Mouse (Mus musculus) embryonic facial prominence, embryonic 15.5 days (tissue): ENCODE data around the gene Kif11. TPM values are rescaled to one million over a fixed set of nuclear protein-coding genes. Genes with fewer than 3 reads are reported as not detected.

Experiments
- ATAC-seq: fragments of 200-750 bp; cut with Nextera tagmentation; 2 replicates; pipeline ENCODE4 v1.8.0; 2017; ENCODE audit warnings: low read depth, moderate TSS enrichment; ENCODE audit not compliant: insufficient number of reproducible peaks, low FRiP score, low TSS enrichment
- H3K27ac ChIP-seq: fragments of 300-500 bp; sonication (generic); replicated peaks from 2 replicates; pipeline ENCODE4 v1.5.1; 2015; ENCODE audit warnings: mild to moderate bottlenecking, inconsistent platforms
- H3K27me3 ChIP-seq: fragments of 300-500 bp; sonication (generic); 2 replicates; pipeline ENCODE4 v1.6.1; 2015; ENCODE audit warnings: inconsistent platforms
- H3K36me3 ChIP-seq: fragments of 300-500 bp; sonication (generic); 2 replicates; pipeline ENCODE4 v1.6.1; 2015; ENCODE audit warnings: mild to moderate bottlenecking, inconsistent platforms
- H3K4me1 ChIP-seq: fragments of 300-500 bp; sonication (generic); 2 replicates; pipeline ENCODE4 v1.6.1; 2015; ENCODE audit warnings: inconsistent platforms
- H3K4me2 ChIP-seq: fragments of 300-500 bp; sonication (generic); replicated peaks from 2 replicates; pipeline ENCODE4 v1.6.1; 2015; ENCODE audit warnings: mild to moderate bottlenecking, inconsistent platforms
- H3K4me3 ChIP-seq: fragments of 300-500 bp; sonication (generic); replicated peaks from 2 replicates; pipeline ENCODE4 v1.5.1; 2015; ENCODE audit warnings: mild to moderate bottlenecking, inconsistent platforms
- H3K9ac ChIP-seq: fragments of 300-500 bp; sonication (generic); 2 replicates; pipeline ENCODE4 v1.6.1; 2015; ENCODE audit warnings: inconsistent platforms
- H3K9me3 ChIP-seq: fragments of 300-500 bp; sonication (generic); replicated peaks from 2 replicates; pipeline ENCODE4 v1.6.1; 2016; ENCODE audit warnings: inconsistent platforms
- WGBS: fragments of 180-500 bp; shearing (Covaris S2); methylation state at CpG from one replicate; pipeline ENCODE4 v1.1.7; 2015; 5-methylcytosine and 5-hydroxymethylcytosine counted together
- polyA plus RNA-seq: library from polyadenylated mRNA; unstranded; fragments of >200 nt; fragmentation: Nextera tagmentation; extraction: Ambion mirVana; gene quantifications from 2 replicates; pipeline ENCODE4 v1.2.1, GENCODE M21; 2015

Gene Kif11
- polyA plus RNA-seq, 1 experiment from 2014 or later = 42.0 TPM

DNA sequence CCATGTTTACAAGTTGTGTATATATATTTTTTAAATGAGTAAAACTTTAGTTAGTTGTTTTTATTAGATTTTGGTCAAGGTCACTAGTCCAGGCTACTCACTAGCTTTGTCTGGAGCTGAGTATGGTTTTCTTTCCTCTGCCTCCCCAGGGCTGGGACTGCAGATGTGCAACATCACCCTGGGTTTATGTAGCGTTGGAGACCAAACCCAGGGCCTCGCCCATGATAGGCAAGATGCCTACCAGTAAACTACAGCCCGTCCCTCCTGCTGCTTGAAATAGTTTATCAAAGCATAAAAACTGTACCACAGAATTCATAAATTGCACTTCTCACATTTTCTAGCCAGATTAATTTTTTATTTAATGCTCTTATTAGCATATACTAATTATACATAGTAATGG is 73.0 kb downstream of the Kif11 start:
- no peak overlapping the region for H3K4me2 ChIP-seq
- no peak overlapping the region for H3K27ac ChIP-seq
- no peaks in the 10 kb centered on the region for H3K9me3 ChIP-seq
- no peak for ATAC-seq
- H3K4me1 ChIP-seq = no peaks in the 10 kb centered on the region
- no peak overlapping the region for H3K4me3 ChIP-seq
- WGBS = 90% methylated on average over 3 of the region's 3 CpGs
- no peaks in the 10 kb centered on the region for H3K27me3 ChIP-seq
- no peaks in the 10 kb centered on the region for H3K36me3 ChIP-seq
- no peak overlapping the region for H3K9ac ChIP-seq

DNA sequence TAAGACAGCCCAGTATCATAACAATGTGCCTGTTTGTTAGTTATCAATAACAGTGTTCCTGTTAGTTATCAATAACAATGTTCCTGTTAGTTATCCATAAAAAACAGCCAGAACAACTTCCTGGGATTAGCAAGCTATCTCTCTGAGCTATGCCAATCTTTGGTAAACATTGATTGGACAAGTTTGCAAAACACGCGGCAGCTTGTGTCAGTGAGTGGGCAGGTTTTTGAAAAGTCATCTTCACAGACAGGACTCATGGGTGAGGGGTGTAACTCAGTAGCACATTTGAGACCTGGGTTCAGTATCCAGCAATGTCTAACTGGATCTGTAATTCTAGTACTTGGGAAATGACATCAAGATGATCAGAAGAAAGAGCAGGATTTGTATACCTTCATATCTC is 79.3 kb downstream of the Kif11 start:
- H3K4me1 ChIP-seq = no peaks in the 10 kb centered on the region
- no peak for ATAC-seq
- no peaks in the 10 kb centered on the region for H3K36me3 ChIP-seq
- H3K27ac ChIP-seq = no peak overlapping the region
- no peaks in the 10 kb centered on the region for H3K9me3 ChIP-seq
- no peaks in the 10 kb centered on the region for H3K27me3 ChIP-seq
- WGBS = 91% methylated on average over 2 of the region's 2 CpGs
- no peak overlapping the region for H3K9ac ChIP-seq
- H3K4me2 ChIP-seq = no peak overlapping the region
- H3K4me3 ChIP-seq = no peak overlapping the region

DNA sequence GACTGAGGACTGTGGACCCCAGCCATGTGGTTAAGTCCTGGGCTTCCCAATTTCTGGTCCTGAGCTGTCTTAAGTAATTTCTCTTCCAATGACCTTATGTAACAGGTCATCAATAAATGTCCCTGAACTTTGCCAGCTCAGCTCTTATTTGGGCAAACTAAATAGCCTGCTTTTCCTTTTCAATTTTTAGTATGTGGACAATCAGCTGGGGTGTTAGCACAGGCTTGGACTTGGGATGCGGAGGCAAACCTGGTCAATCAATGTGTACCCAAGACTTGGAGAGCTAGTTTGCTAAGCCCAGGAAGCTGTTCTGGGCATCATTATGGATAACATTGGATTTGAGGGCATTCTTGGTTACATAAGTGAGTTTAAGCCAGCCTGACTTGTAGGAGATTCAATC is 79.8 kb downstream of the Kif11 start:
- H3K27me3 ChIP-seq = no peaks in the 10 kb centered on the region
- no peak overlapping the region for H3K27ac ChIP-seq
- no peaks in the 10 kb centered on the region for H3K9me3 ChIP-seq
- H3K4me2 ChIP-seq = no peak overlapping the region
- no peak overlapping the region for H3K4me3 ChIP-seq
- 96% methylated on average over 1 of the region's 1 CpGs for WGBS
- no peak for ATAC-seq
- no peak overlapping the region for H3K9ac ChIP-seq
- no peaks in the 10 kb centered on the region for H3K4me1 ChIP-seq
- H3K36me3 ChIP-seq = no peaks in the 10 kb centered on the region

DNA sequence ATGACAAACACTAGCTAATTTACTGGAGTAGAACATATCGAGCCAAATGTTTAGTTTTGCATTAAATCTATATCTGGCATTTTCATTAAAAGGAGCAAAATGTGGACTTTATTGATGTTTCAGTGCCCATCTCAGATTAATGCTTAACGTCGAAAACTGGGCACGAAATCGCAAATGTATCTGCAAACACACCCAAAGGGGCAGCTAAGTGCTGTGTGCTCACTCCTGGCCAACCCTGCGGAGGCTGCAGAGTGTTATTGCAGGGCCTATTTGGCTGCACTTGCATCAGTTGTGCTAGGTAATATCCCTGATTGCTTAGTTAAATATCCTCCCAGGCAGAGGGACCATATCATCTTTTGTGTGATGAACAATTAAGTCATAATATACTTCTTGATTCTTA is 81.8 kb downstream of the Kif11 start:
- H3K4me1 ChIP-seq = no peaks in the 10 kb centered on the region
- no peak overlapping the region for H3K4me3 ChIP-seq
- no peak overlapping the region for H3K27ac ChIP-seq
- 79% methylated on average over 6 of the region's 6 CpGs for WGBS
- H3K4me2 ChIP-seq = no peak overlapping the region
- no peaks in the 10 kb centered on the region for H3K9me3 ChIP-seq
- H3K9ac ChIP-seq = no peak overlapping the region
- no peak for ATAC-seq
- no peaks in the 10 kb centered on the region for H3K36me3 ChIP-seq
- H3K27me3 ChIP-seq = no peaks in the 10 kb centered on the region

DNA sequence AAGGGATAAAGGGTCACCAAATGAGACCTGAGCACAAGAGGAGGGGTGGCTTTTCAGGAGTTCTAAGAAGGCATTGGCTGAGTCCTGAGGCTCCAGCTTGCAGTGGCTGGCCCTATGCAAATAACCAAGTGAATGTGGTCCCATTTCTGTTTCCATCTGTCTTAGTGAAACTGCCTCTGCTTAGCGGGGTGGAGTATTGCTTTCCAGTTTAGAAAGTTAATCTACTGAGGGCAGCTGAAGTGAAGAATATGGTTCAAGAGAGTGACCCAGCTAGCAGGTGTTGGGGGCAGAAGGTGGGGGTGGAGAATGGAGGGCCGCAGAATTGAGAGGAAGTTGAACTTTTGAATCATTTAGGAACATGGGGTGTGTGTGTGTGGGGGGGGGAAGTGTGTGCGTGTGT is 90.2 kb downstream of the Kif11 start:
- H3K4me3 ChIP-seq = no peak overlapping the region
- ATAC-seq = no peak

DNA sequence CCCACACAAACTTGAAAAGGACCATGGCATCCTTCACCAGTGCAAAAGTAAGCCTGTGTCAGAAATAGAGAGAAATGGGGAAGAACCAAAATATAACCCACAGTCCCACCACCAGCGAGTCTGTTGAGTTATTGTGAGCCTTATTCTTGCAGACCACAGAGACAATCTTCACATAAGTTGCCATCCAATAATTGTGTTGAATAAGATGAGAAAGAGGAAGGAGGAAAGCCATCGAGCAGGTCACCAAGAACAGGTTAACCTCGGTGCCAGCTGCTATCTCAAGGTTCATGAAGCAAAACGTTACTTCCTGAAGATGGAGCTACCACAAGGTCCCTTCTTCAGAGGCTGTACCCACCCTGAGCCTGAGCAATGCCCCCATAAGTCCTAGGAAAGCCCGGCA is 90.8 kb downstream of the Kif11 start:
- Histone ChIP-seq H3K4me3 (no peak overlapping the region), H3K4me1 (no peaks in the 10 kb centered on the region), H3K4me2 (no peak overlapping the region), H3K27me3 (no peaks in the 10 kb centered on the region), H3K36me3 (no peaks in the 10 kb centered on the region), H3K27ac (no peak overlapping the region), H3K9me3 (no peaks in the 10 kb centered on the region), H3K9ac (no peak overlapping the region)
- no peak for ATAC-seq
- WGBS = 82% methylated on average over 5 of the region's 5 CpGs

More for the DNA sequence above, 90.2 kb downstream of the Kif11 start:
- no peak overlapping the region for H3K9ac ChIP-seq
- no peaks in the 10 kb centered on the region for H3K9me3 ChIP-seq
- no peaks in the 10 kb centered on the region for H3K4me1 ChIP-seq
- WGBS = 90% methylated on average over 3 of the region's 3 CpGs
- no peak overlapping the region for H3K4me2 ChIP-seq
- H3K27me3 ChIP-seq = no peaks in the 10 kb centered on the region
- H3K36me3 ChIP-seq = no peaks in the 10 kb centered on the region
- no peak overlapping the region for H3K27ac ChIP-seq

DNA sequence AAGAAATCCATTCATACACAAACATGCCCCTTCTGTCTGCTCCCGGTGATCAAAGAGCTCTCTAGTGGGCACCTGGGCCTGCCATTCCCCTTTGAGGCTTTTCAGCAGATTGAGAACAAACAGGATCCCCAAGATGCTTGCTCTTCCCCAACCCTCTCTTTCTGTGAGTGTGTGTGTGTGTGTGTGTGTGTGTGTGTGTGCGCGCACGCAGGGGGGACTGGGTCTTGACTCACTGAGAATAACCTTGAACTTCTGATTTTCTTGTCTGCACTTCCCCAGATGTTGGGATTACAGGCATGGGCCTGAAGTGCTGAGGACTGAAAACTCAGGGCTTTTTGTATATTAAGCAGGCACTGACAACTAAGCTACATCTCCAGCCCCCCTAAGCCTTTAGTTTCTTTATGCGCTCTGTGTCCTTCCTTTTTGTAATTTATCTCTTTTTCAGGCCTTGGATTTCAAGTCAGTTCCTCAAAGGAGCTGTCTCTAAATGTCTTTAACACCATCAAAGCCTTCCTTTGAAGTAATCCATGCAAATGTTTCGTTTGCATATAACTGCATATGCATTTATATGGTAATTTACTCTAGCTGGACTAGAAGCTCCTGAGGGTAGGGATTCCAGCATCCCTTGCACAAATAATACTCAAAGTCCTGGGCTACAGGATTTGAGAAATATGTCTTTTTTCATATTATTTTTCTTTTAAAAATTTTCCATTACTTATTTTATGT is 92.8 kb downstream of the Kif11 start:
- no peak overlapping the region for H3K4me2 ChIP-seq
- 59% methylated on average over 6 of the region's 6 CpGs for WGBS
- no peaks in the 10 kb centered on the region for H3K9me3 ChIP-seq

More for the DNA sequence above, 92.8 kb downstream of the Kif11 start:
- no peaks in the 10 kb centered on the region for H3K4me1 ChIP-seq
- no peak overlapping the region for H3K9ac ChIP-seq
- no peak for ATAC-seq
- no peaks in the 10 kb centered on the region for H3K27me3 ChIP-seq
- no peaks in the 10 kb centered on the region for H3K36me3 ChIP-seq
- no peak overlapping the region for H3K4me3 ChIP-seq
- no peak overlapping the region for H3K27ac ChIP-seq

Other genes starting within 250 kb of the Kif11 start
- 87.7 and 89.9 TPM in 2 replicates for gene March5, start 168.9 kb upstream of the Kif11 start, polyA plus RNA-seq
- 1.1 and 1.9 TPM in 2 replicates for gene Cpeb3, start 167.8 kb upstream of the Kif11 start, polyA plus RNA-seq
- 49.5 and 58.6 TPM in 2 replicates for gene Ide, start 38.6 kb upstream of the Kif11 start, polyA plus RNA-seq
- gene Hhex, start 58.4 kb downstream of the Kif11 start, polyA plus RNA-seq = 8.9 and 9.7 TPM in 2 replicates
- gene Exoc6, start 174.0 kb downstream of the Kif11 start, polyA plus RNA-seq = 6.7 and 7.8 TPM in 2 replicates